Mouse (Mus musculus): ENCODE measurements around the gene Eif5. TPM values are rescaled to one million over a fixed set of nuclear protein-coding genes. Genes with fewer than 3 reads are reported as not detected.

The Eif5 gene
- polyA plus RNA-seq, 1 experiment from 2014 or later, result 550 TPM

DNA sequence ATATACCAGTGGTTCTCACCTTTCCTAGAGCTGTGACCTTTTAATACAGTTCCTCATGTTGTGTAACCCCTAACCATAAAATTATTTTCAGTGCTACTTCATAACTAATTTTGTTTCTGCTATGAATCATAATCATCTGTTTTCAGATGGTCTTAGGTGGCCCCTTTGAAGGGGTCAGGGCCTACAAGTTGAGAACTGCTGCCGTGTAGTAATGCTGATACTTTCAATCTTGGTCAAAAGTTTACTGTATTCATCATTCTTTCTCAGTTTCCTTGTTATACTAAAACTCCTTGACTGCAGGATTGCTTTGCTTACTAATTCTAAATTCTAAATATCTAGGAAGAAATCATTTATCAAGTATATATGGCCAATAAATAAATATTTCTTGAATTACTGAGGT, 46.6 kb downstream of the Eif5 start:
- Histone ChIP-seq H3K36me3 (ENCODE audit: control insufficient read depth, insufficient read depth, low read length) (no peaks in the 10 kb centered on the region), H3K27ac (replicated peaks; ENCODE audit: low read depth, low read length) (no peak overlapping the region), H3K4me1 (ENCODE audit: control insufficient read depth, insufficient read depth, low read length) (no peaks in the 10 kb centered on the region), H3K4me3 (replicated peaks; ENCODE audit: low read depth, low read length) (no peak overlapping the region), H3K4me2 (ENCODE audit: low read length) (no peak overlapping the region), H3K9me3 (ENCODE audit: control insufficient read depth, low read length) (no peaks in the 10 kb centered on the region), H3K27me3 (ENCODE audit: control insufficient read depth, insufficient read depth, low read length) (no peaks in the 10 kb centered on the region), H3K9ac (replicated peaks; ENCODE audit: low read length) (no peak overlapping the region)
- DNase-seq (no peak), ATAC-seq (ENCODE audit: low FRiP score, low TSS enrichment) (no peak)
- WGBS, result 87% methylated on average over 1 of the region's 1 CpGs

GRCm38 (mm10) chr12:111587252-111587651, 49.4 kb downstream of the Eif5 start:
- no peak for ATAC-seq (ENCODE audit: low FRiP score, low TSS enrichment)
- Histone ChIP-seq H3K4me1 (ENCODE audit: control insufficient read depth, insufficient read depth, low read length) (no peaks in the 10 kb centered on the region), H3K9me3 (ENCODE audit: control insufficient read depth, low read length) (no peaks in the 10 kb centered on the region), H3K4me3 (replicated peaks; ENCODE audit: low read depth, low read length) (no peak overlapping the region), H3K9ac (replicated peaks; ENCODE audit: low read length) (no peak overlapping the region), H3K4me2 (ENCODE audit: low read length) (no peak overlapping the region), H3K27me3 (ENCODE audit: control insufficient read depth, insufficient read depth, low read length) (no peaks in the 10 kb centered on the region), H3K36me3 (ENCODE audit: control insufficient read depth, insufficient read depth, low read length) (no peaks in the 10 kb centered on the region), H3K27ac (replicated peaks; ENCODE audit: low read depth, low read length) (no peak overlapping the region)
- 89% methylated on average over 12 of the region's 12 CpGs for WGBS
- no peak for DNase-seq

DNA sequence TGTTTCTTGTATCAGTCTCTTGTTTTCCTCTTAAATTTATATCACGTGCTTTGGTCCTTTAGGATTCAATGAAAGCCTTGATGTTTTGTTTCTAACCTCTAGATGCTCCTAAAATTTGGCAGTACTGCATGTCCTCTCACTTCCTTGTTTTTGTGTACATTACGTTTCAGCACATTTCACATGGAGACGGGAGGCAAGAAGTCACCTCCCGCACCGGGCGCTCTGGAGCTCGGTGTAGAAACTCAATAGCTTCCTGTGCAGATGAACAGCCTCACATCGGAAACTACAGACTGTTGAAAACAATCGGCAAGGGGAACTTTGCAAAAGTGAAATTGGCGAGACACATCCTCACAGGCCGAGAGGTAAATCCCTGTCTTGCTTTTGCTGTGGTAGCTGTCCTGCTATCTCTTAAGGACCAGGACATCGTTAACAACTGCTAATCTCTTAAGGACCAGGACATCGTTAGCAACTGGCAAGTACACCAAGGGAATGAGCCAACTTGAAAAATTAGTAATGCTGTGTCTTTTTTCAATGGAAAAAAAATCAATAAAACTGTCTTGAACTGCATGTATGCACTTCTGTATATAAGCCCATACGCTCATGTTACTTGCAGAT, 54.7 kb downstream of the Eif5 start:
- Histone ChIP-seq H3K4me2 (ENCODE audit: low read length) (no peak overlapping the region), H3K9ac (replicated peaks; ENCODE audit: low read length) (no peak overlapping the region), H3K36me3 (ENCODE audit: control insufficient read depth, insufficient read depth, low read length) (peaks cover 25% of the 10 kb centered on the region), H3K4me3 (replicated peaks; ENCODE audit: low read depth, low read length) (no peak overlapping the region), H3K9me3 (ENCODE audit: control insufficient read depth, low read length) (no peaks in the 10 kb centered on the region), H3K27me3 (ENCODE audit: control insufficient read depth, insufficient read depth, low read length) (no peaks in the 10 kb centered on the region), H3K27ac (replicated peaks; ENCODE audit: low read depth, low read length) (no peak overlapping the region), H3K4me1 (ENCODE audit: control insufficient read depth, insufficient read depth, low read length) (no peaks in the 10 kb centered on the region)
- 95% methylated on average over 14 of the region's 14 CpGs for whole genome bisulfite sequencing
- no peak for DNase-seq
- no peak for ATAC-seq (ENCODE audit: low FRiP score, low TSS enrichment)

DNA sequence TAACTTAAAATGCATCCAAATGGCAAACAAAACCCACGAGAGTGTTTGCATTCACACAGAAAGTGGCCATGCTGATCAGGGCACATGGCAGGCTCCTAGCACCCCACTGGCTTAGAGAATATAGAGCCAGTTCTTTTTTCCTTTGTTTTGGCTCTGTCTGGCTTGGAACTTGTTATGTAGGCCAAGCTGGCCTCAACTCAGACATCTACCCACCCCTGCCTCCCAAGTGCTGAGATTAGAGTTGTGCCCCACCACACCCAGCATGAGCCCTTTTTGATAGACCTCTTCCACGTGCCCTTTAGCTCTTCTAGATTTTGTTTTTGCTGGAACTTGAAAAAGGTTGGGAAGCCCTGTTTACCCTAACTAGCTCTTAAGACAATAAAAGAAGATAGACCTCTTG, 56.0 kb downstream of the Eif5 start:
- H3K9me3 ChIP-seq (ENCODE audit: control insufficient read depth, low read length), result no peaks in the 10 kb centered on the region
- H3K9ac ChIP-seq (replicated peaks; ENCODE audit: low read length), result no peak overlapping the region
- no peak overlapping the region for H3K4me3 ChIP-seq (replicated peaks; ENCODE audit: low read depth, low read length)
- no peaks in the 10 kb centered on the region for H3K4me1 ChIP-seq (ENCODE audit: control insufficient read depth, insufficient read depth, low read length)
- DNase-seq (no peak), ATAC-seq (ENCODE audit: low FRiP score, low TSS enrichment) (no peak)
- no peak overlapping the region for H3K4me2 ChIP-seq (ENCODE audit: low read length)
- 70% methylated on average over 2 of the region's 2 CpGs for WGBS
- H3K27ac ChIP-seq (replicated peaks; ENCODE audit: low read depth, low read length), result no peak overlapping the region
- peaks cover 33% of the 10 kb centered on the region for H3K36me3 ChIP-seq (ENCODE audit: control insufficient read depth, insufficient read depth, low read length)
- H3K27me3 ChIP-seq (ENCODE audit: control insufficient read depth, insufficient read depth, low read length), result no peaks in the 10 kb centered on the region

Other genes starting within 250 kb of the Eif5 start
- 47.8 and 54.6 TPM in 2 replicates for gene Cdc42bpb, start 160.3 kb upstream of the Eif5 start, polyA plus RNA-seq (2014; fragmentation: Nextera tagmentation; extraction: Ambion mirVana)
- gene Lbhd2, start 131.2 kb upstream of the Eif5 start, polyA plus RNA-seq (2014; fragmentation: Nextera tagmentation; extraction: Ambion mirVana), result 2.0 and 3.3 TPM in 2 replicates
- 1.6 and 2.1 TPM in 2 replicates for gene Exoc3l4, start 121.0 kb upstream of the Eif5 start, polyA plus RNA-seq (2014; fragmentation: Nextera tagmentation; extraction: Ambion mirVana)
- gene Tnfaip2, start 95.5 kb upstream of the Eif5 start, polyA plus RNA-seq (2014; fragmentation: Nextera tagmentation; extraction: Ambion mirVana), result 0.28 and 0.82 TPM in 2 replicates
- gene Gm266, start 52.2 kb upstream of the Eif5 start, polyA plus RNA-seq (2014; fragmentation: Nextera tagmentation; extraction: Ambion mirVana), result 1.5 and 1.9 TPM in 2 replicates
- gene Mark3, start 36.5 kb downstream of the Eif5 start, polyA plus RNA-seq (2014; fragmentation: Nextera tagmentation; extraction: Ambion mirVana), result 64.0 and 76.7 TPM in 2 replicates
- 1,414 and 1,526 TPM in 2 replicates for gene Ckb, start 134.3 kb downstream of the Eif5 start, polyA plus RNA-seq (2014; fragmentation: Nextera tagmentation; extraction: Ambion mirVana)
- 7.0 and 8.0 TPM in 2 replicates for gene Trmt61a, start 140.1 kb downstream of the Eif5 start, polyA plus RNA-seq (2014; fragmentation: Nextera tagmentation; extraction: Ambion mirVana)
- 67.3 and 72.9 TPM in 2 replicates for gene Bag5, start 175.2 kb downstream of the Eif5 start, polyA plus RNA-seq (2014; fragmentation: Nextera tagmentation; extraction: Ambion mirVana)
- 57.6 and 66.0 TPM in 2 replicates for gene Apopt1, start 175.2 kb downstream of the Eif5 start, polyA plus RNA-seq (2014; fragmentation: Nextera tagmentation; extraction: Ambion mirVana)
- gene Klc1, start 220.8 kb downstream of the Eif5 start, polyA plus RNA-seq (2014; fragmentation: Nextera tagmentation; extraction: Ambion mirVana), result 621 and 628 TPM in 2 replicates

Data from midbrain, embryonic 14.5 days (tissue).